Mouse (Mus musculus) lung, postnatal 0 days (tissue): Measurements from ENCODE around the gene Rbm38.

ENCODE experiments used
- CTCF ChIP-seq: IDR thresholded peaks from 2 replicates; pipeline ENCODE4 v1.5.1; 2016; ENCODE audit warnings: antibody characterized with exemption, mild to moderate bottlenecking
- EP300 ChIP-seq: IDR thresholded peaks from 2 replicates; pipeline ENCODE4 v1.6.1; 2016; ENCODE audit warnings: antibody characterized with exemption, mild to moderate bottlenecking, control low read depth

- TF ChIP-seq EP300 (no peak), CTCF (no peak)
Observed at GRCm38 (mm10) chr2:173021633-173022055, 1.3 kb downstream of the Rbm38 start.
